In genomic region chr6:126921111-126921881, GRCm38 (mm10) we compare ENCODE assay signal across 8 mouse cellular contexts. TPM values are rescaled to one million over a fixed set of nuclear protein-coding genes. Genes with fewer than 3 reads are reported as not detected.
A peak's percentile ranks its signal among the peaks of the same experiment; 100 is the strongest.
DNase-seq lines count a peak whose midpoint lies in the region; ATAC-seq and TF ChIP-seq lines count a peak whose summit lies in the region.

Gene Dyrk4 (minus strand): TSS chr6:126921839.

- H3K4me3 ChIP-seq in layer of hippocampus, adult 2 months: peak within 1 kb of the TSS; percentile 0; the same call in 1 of the 2 replicates
- peak within 1 kb of the TSS; percentile 32 for H3K4me3 ChIP-seq in heart, embryonic 11.5 days (ENCODE audit: low read depth, low read length)
- no peak within 1 kb of the TSS for H3K4me3 ChIP-seq in stomach, postnatal 0 days (ENCODE audit: low read depth, low read length)

- WGBS in heart, embryonic 11.5 days (ENCODE audit: insufficient replicate concordance): 9% methylated on average over 21 of the region's 21 CpGs
- WGBS in stomach, postnatal 0 days: 9% methylated on average over 21 of the region's 21 CpGs

- H3K4me2 ChIP-seq in heart, embryonic 11.5 days: peak within 1 kb of the TSS; percentile 59
- H3K4me2 ChIP-seq in stomach, postnatal 0 days (replicated peaks; ENCODE audit: low read depth): peak within 1 kb of the TSS; percentile 42

- DNase-seq in layer of hippocampus, adult 2 months (ENCODE audit: low spot score in 2 of 2): no peak
- DNase-seq in layer of hippocampus, adult 9-10 months (ENCODE audit: low spot score): no peak
- DNase-seq in embryo, embryonic 10 days (ENCODE audit: low spot score): peak; percentile 56
- DNase-seq in kidney, postnatal 25 days: peak; percentile 23 to 56
- DNase-seq in lung, postnatal 36 days: peak; percentile 49
- DNase-seq in stomach, postnatal 0 days (ENCODE audit: low spot score): peak; percentile 74
- DNase-seq in left cerebral cortex, postnatal 4 days: no peak

- H3K9ac ChIP-seq in heart, embryonic 11.5 days (ENCODE audit: low read depth, low read length): peak within 1 kb of the TSS; percentile 68
- peak within 1 kb of the TSS; percentile 48 for H3K9ac ChIP-seq in stomach, postnatal 0 days (ENCODE audit: low read length)

- H3K9me3 ChIP-seq in heart, embryonic 11.5 days (replicated peaks; ENCODE audit: control insufficient read depth, low read length): no peaks in the 10 kb centered on the region
- no peaks in the 10 kb centered on the region for H3K9me3 ChIP-seq in stomach, postnatal 0 days (ENCODE audit: control insufficient read depth, low read length)

- no peak for TF ChIP-seq CTCF in layer of hippocampus, adult 2 months (conservative IDR thresholded peaks at IDR 0.05)
- TF ChIP-seq CTCF in stomach, postnatal 0 days (IDR thresholded peaks at IDR 0.05; ENCODE audit: low read depth): no peak

- H3K27me3 ChIP-seq in heart, embryonic 11.5 days (ENCODE audit: control insufficient read depth, insufficient read depth, low read length): no peaks in the 10 kb centered on the region
- no peaks in the 10 kb centered on the region for H3K27me3 ChIP-seq in stomach, postnatal 0 days (ENCODE audit: control insufficient read depth, insufficient read depth, low read length)

- peaks cover 13% of the 10 kb centered on the region for H3K36me3 ChIP-seq in heart, embryonic 11.5 days (ENCODE audit: control insufficient read depth, insufficient read depth, low read length)
- peaks cover 6% of the 10 kb centered on the region; the same call in 1 of the 2 replicates for H3K36me3 ChIP-seq in stomach, postnatal 0 days (ENCODE audit: control insufficient read depth, insufficient read depth, low read length)

- no peak for TF ChIP-seq EP300 in stomach, postnatal 0 days (optimal IDR thresholded peaks at IDR 0.05)

- intact Hi-C loops in left cerebral cortex, postnatal 4 days (cut with DNase I): no loop called here

- no peak within 1 kb of the TSS for H3K27ac ChIP-seq in layer of hippocampus, adult 2 months
- no peak within 1 kb of the TSS for H3K27ac ChIP-seq in heart, embryonic 11.5 days (ENCODE audit: low read depth, low read length)
- H3K27ac ChIP-seq in stomach, postnatal 0 days (replicated peaks): peak within 1 kb of the TSS; percentile 87

- ATAC-seq in heart, embryonic 11.5 days (replicated peaks; ENCODE audit: insufficient number of reproducible peaks, low FRiP score, low TSS enrichment): no peak
- ATAC-seq in stomach, postnatal 0 days (ENCODE audit: low FRiP score, low TSS enrichment): peak; percentile 98

- H3K4me1 ChIP-seq in heart, embryonic 11.5 days (ENCODE audit: control insufficient read depth, insufficient read depth, low read length): no peaks in the 10 kb centered on the region
- no peaks in the 10 kb centered on the region for H3K4me1 ChIP-seq in stomach, postnatal 0 days (replicated peaks; ENCODE audit: control insufficient read depth, insufficient read depth)

RNA-seq across cellular contexts. Expression of gene Dyrk4, which starts in this region (rescaled TPM):
- under 1 TPM; 0.15 to 0.29 TPM for total RNA-seq in layer of hippocampus, adult 2 months (2021)
- 0.11 TPM in 1 of 2 replicates, not detected in the other for polyA plus RNA-seq in heart, embryonic 11.5 days (2014; fragmentation: Nextera tagmentation; extraction: Ambion mirVana)
- 0.05 TPM in 1 of 2 replicates, not detected in the other for polyA plus RNA-seq in stomach, postnatal 0 days (2015; fragmentation: Nextera tagmentation; extraction: Ambion mirVana)
- not detected for total RNA-seq in left cerebral cortex, postnatal 4 days (2021)

Comparison
In these comparisons a context has a peak if more than half of its experiments do, and no peak if none do; other contexts are left out.
1. Peak in DNase-seq, ATAC-seq, H3K27ac ChIP-seq, H3K9ac ChIP-seq and H3K4me2 ChIP-seq in stomach, postnatal 0 days; RNA of the gene not detected or under 1 TPM.
2. DNase-seq: peak in embryo, embryonic 10 days (single experiment), kidney, postnatal 25 days (2 of 2) and lung, postnatal 36 days (single experiment); none in layer of hippocampus, adult 2 months (0 of 2), layer of hippocampus, adult 9-10 months (single experiment) and left cerebral cortex, postnatal 4 days (single experiment).